Mouse (Mus musculus): Measurements from ENCODE around the gene 1600014C23Rik.

The 1600014C23Rik gene

GRCm38 (mm10) chr17:45759751-45760150 lies 26.1 kb upstream of the 1600014C23Rik start:
- ChIA-PET POLR2A (no interaction called here), CTCF (interaction anchor here in 2 of 4 experiments (0.8 to 1.7 kb wide), 2 partner anchors 11 kb away, joined by 3 to 7 read pairs; no protein-coding TSS in a partner anchor)

- CTCF ChIA-PET = interaction anchor here in 3 of 4 experiments (0.6 to 2.0 kb wide), 5 partner anchors 10 to 47 kb away, joined by 3 to 8 read pairs (median 3); no protein-coding TSS in a partner anchor
Measured at GRCm38 (mm10) chr17:45758808-45759207, 25.2 kb upstream of the 1600014C23Rik start.

GRCm38 (mm10) chr17:45757932-45758331 lies 24.3 kb upstream of the 1600014C23Rik start:
- POLR2A ChIA-PET = interaction anchor here in 2 of 4 experiments (0.6 to 1.3 kb wide), 4 partner anchors 10 to 395 kb away, joined by 3 to 4 read pairs (median 3); partner anchors contain the start of gene Mad2l1bp (in 1 of the 2)
- CTCF ChIA-PET = interaction anchor here in 3 of 4 experiments (0.6 to 2.0 kb wide), 4 partner anchors 9 to 578 kb away, joined by 3 to 8 read pairs (median 5); no protein-coding TSS in a partner anchor

More at GRCm38 (mm10) chr17:45758808-45759207, 25.2 kb upstream of the 1600014C23Rik start:
- POLR2A ChIA-PET = interaction anchor here in 3 of 4 experiments (0.6 to 1.3 kb wide), 4 partner anchors 8 to 395 kb away, joined by 3 to 4 read pairs (median 4); partner anchors contain the start of gene Mad2l1bp (in 1 of the 3)

- ChIA-PET POLR2A (interaction anchor here in 3 of 4 experiments (0.5 to 1.9 kb wide), 7 partner anchors 10 to 396 kb away, joined by 3 to 8 read pairs (median 3); partner anchors contain the start of gene Mad2l1bp (in 1 of the 3)), CTCF (interaction anchor here in 2 of 4 experiments (0.5 to 2.0 kb wide), 3 partner anchors 8 to 329 kb away, joined by 3 to 7 read pairs (median 3); no protein-coding TSS in a partner anchor)
Measured at GRCm38 (mm10) chr17:45756831-45757230, 23.2 kb upstream of the 1600014C23Rik start.

- CTCF ChIA-PET = interaction anchor here in 1 of 4 experiments (1.4 kb wide), 1 partner anchor 19 kb away, joined by 3 read pairs; no protein-coding TSS in a partner anchor
- POLR2A ChIA-PET = interaction anchor here in 3 of 4 experiments (1.0 to 2.3 kb wide), 5 partner anchors 11 to 182 kb away, joined by 3 to 8 read pairs (median 4); no protein-coding TSS in a partner anchor
Measured at GRCm38 (mm10) chr17:45756391-45756790, 22.7 kb upstream of the 1600014C23Rik start.

- POLR2A ChIA-PET = interaction anchor here in 2 of 4 experiments (0.6 to 2.3 kb wide), 8 partner anchors 8 to 278 kb away, joined by 3 to 8 read pairs (median 6); partner anchors contain the start of gene Vegfa (in 1 of the 2)
- CTCF ChIA-PET = interaction anchor here in 1 of 4 experiments (1.0 kb wide), 1 partner anchor 19 kb away, joined by 6 read pairs; no protein-coding TSS in a partner anchor
Measured at GRCm38 (mm10) chr17:45754186-45754862, 20.7 kb upstream of the 1600014C23Rik start.

GRCm38 (mm10) chr17:45752678-45753077 lies 19.0 kb upstream of the 1600014C23Rik start:
- POLR2A ChIA-PET = interaction anchor here in 2 of 4 experiments (0.8 to 1.4 kb wide), 3 partner anchors 10 to 308 kb away, joined by 4 to 7 read pairs (median 5); no protein-coding TSS in a partner anchor
- CTCF ChIA-PET = no interaction called here

GRCm38 (mm10) chr17:45752053-45752452 lies 18.4 kb upstream of the 1600014C23Rik start:
- POLR2A ChIA-PET = interaction anchor here in 1 of 4 experiments (0.5 to 1.4 kb wide), 2 partner anchors 11 to 339 kb away, joined by 3 to 5 read pairs; no protein-coding TSS in a partner anchor
- CTCF ChIA-PET = no interaction called here

GRCm38 (mm10) chr17:45751359-45751758 lies 17.7 kb upstream of the 1600014C23Rik start:
- CTCF ChIA-PET = interaction anchor here in 3 of 4 experiments (0.6 to 1.7 kb wide), 4 partner anchors 15 to 822 kb away, joined by 3 to 11 read pairs (median 4); no protein-coding TSS in a partner anchor
- POLR2A ChIA-PET = interaction anchor here in 1 of 4 experiments (1.3 kb wide), 1 partner anchor 10 kb away, joined by 3 read pairs; no protein-coding TSS in a partner anchor

- CTCF ChIA-PET = interaction anchor here (0.6 to 4.3 kb wide), 34 partner anchors 9 to 495 kb away, joined by 3 to 45 read pairs (median 4); partner anchors contain the start of gene 1600014C23Rik (in 1 of the 4)
- POLR2A ChIA-PET = interaction anchor here in 3 of 4 experiments (0.5 to 2.8 kb wide), 16 partner anchors 12 to 453 kb away, joined by 3 to 12 read pairs (median 3); partner anchors contain the start of genes Gtpbp2 (in 1 of the 3), Polh (in 1 of the 3) and Xpo5 (in 1 of the 3)
Measured at GRCm38 (mm10) chr17:45749100-45749499, 15.5 kb upstream of the 1600014C23Rik start.

GRCm38 (mm10) chr17:45747858-45748785 lies 14.5 kb upstream of the 1600014C23Rik start:
- POLR2A ChIA-PET = interaction anchor here in 3 of 4 experiments (0.5 to 2.8 kb wide), 15 partner anchors 12 to 489 kb away, joined by 3 to 12 read pairs (median 3); partner anchors contain the start of genes Gtpbp2 (in 1 of the 3), Polh (in 1 of the 3) and Xpo5 (in 1 of the 3)
- CTCF ChIA-PET = interaction anchor here (0.5 to 4.3 kb wide), 39 partner anchors 9 to 1449 kb away, joined by 3 to 45 read pairs (median 4); partner anchors contain the start of genes 1600014C23Rik (in 1 of the 4) and Vegfa (in 1 of the 4)

- ChIA-PET CTCF (interaction anchor here (0.5 to 4.3 kb wide), 7 partner anchors 12 to 1450 kb away, joined by 3 to 45 read pairs (median 4); partner anchors contain the start of gene 1600014C23Rik (in 1 of the 4)), POLR2A (interaction anchor here in 3 of 4 experiments (0.6 to 2.8 kb wide), 7 partner anchors 11 to 518 kb away, joined by 3 to 8 read pairs (median 4); partner anchors contain the start of gene 1600014C23Rik (in 1 of the 3))
Measured at GRCm38 (mm10) chr17:45747293-45747692, 13.6 kb upstream of the 1600014C23Rik start.

- CTCF ChIA-PET = interaction anchor here (0.5 to 4.3 kb wide), 6 partner anchors 11 to 580 kb away, joined by 3 to 45 read pairs (median 8); partner anchors contain the start of gene 1600014C23Rik (in 1 of the 4)
- POLR2A ChIA-PET = interaction anchor here in 3 of 4 experiments (0.6 to 2.8 kb wide), 10 partner anchors 11 to 519 kb away, joined by 3 to 12 read pairs (median 4); partner anchors contain the start of genes 1600014C23Rik (in 1 of the 3) and Vegfa (in 1 of the 3)
Measured at GRCm38 (mm10) chr17:45746755-45747154, 13.1 kb upstream of the 1600014C23Rik start.

GRCm38 (mm10) chr17:45745629-45746028 lies 12.0 kb upstream of the 1600014C23Rik start:
- CTCF ChIA-PET = interaction anchor here in 3 of 4 experiments (0.5 to 4.3 kb wide), 4 partner anchors 10 to 433 kb away, joined by 3 to 45 read pairs (median 8); partner anchors contain the start of gene 1600014C23Rik (in 1 of the 3)
- POLR2A ChIA-PET = interaction anchor here in 3 of 4 experiments (0.5 to 2.5 kb wide), 6 partner anchors 22 to 287 kb away, joined by 3 to 12 read pairs (median 4); partner anchors contain the start of gene Vegfa (in 1 of the 3)

- ChIA-PET CTCF (interaction anchor here (0.6 to 1.5 kb wide), 22 partner anchors 10 to 987 kb away, joined by 3 to 6 read pairs (median 3); partner anchors contain the start of gene 1600014C23Rik (in 1 of the 4)), POLR2A (interaction anchor here in 3 of 4 experiments (0.5 to 2.5 kb wide), 19 partner anchors 8 to 585 kb away, joined by 3 to 6 read pairs (median 3); partner anchors contain the start of gene Vegfa (in 2 of the 3))
Measured at GRCm38 (mm10) chr17:45742371-45743147, 8.9 kb upstream of the 1600014C23Rik start.
